Comparison of ENCODE assay signal across 10 mouse cellular contexts in genomic region chr2:160525301-160526205, GRCm38 (mm10).
A peak's percentile ranks its signal among the peaks of the same experiment; 100 is the strongest.
DNase-seq lines count a peak whose midpoint lies in the region; ATAC-seq and TF ChIP-seq lines count a peak whose summit lies in the region.
"Had no signal": no experiment of that assay in that cellular context is flagged by ENCODE, and none has a peak within 500 bp of the region (broad histone marks: within the 10 kb centered on the region; RNA-seq: fewer than 3 reads in every experiment).

No protein-coding gene starts in this region.

- 74% methylated on average over 9 of the region's 9 CpGs for WGBS in embryonic facial prominence, embryonic 14.5 days
- 84% methylated on average over 9 of the region's 9 CpGs for WGBS in embryonic facial prominence, embryonic 10.5 days
- 89% methylated on average over 9 of the region's 9 CpGs for WGBS in midbrain, postnatal 0 days
- 92% methylated on average over 9 of the region's 9 CpGs for WGBS in midbrain, embryonic 13.5 days

- H3K4me1 ChIP-seq in embryonic facial prominence, embryonic 14.5 days (ENCODE audit: control insufficient read depth, insufficient read depth, low read length): no peaks in the 10 kb centered on the region
- H3K4me1 ChIP-seq in embryonic facial prominence, embryonic 10.5 days: peaks cover 38% of the 10 kb centered on the region
- no peaks in the 10 kb centered on the region for H3K4me1 ChIP-seq in midbrain, postnatal 0 days (ENCODE audit: insufficient read depth, low read length)
- H3K4me1 ChIP-seq in midbrain, embryonic 13.5 days (replicated peaks): no peaks in the 10 kb centered on the region

- no peak overlapping the region for H3K4me3 ChIP-seq in embryonic facial prominence, embryonic 14.5 days (ENCODE audit: low read depth, low read length)
- H3K4me3 ChIP-seq in embryonic facial prominence, embryonic 10.5 days: no peak overlapping the region
- H3K4me3 ChIP-seq in midbrain, postnatal 0 days (ENCODE audit: low read depth, low read length): no peak overlapping the region
- H3K4me3 ChIP-seq in midbrain, embryonic 13.5 days (replicated peaks): no peak overlapping the region
- no peak overlapping the region for H3K4me3 ChIP-seq in left cerebral cortex, adult 2 months

- no peak overlapping the region for H3K4me2 ChIP-seq in embryonic facial prominence, embryonic 14.5 days (ENCODE audit: low read depth, low read length)
- H3K4me2 ChIP-seq in midbrain, postnatal 0 days (ENCODE audit: low read depth, low read length, poor library complexity, severe bottlenecking): no peak overlapping the region
- H3K4me2 ChIP-seq in midbrain, embryonic 13.5 days (replicated peaks): no peak overlapping the region

- no peak overlapping the region for H3K27ac ChIP-seq in embryonic facial prominence, embryonic 14.5 days (replicated peaks; ENCODE audit: low read depth, low read length)
- H3K27ac ChIP-seq in embryonic facial prominence, embryonic 10.5 days (replicated peaks): no peak overlapping the region
- H3K27ac ChIP-seq in midbrain, postnatal 0 days (ENCODE audit: low read depth, low read length): no peak overlapping the region
- no peak overlapping the region for H3K27ac ChIP-seq in midbrain, embryonic 13.5 days
- H3K27ac ChIP-seq in left cerebral cortex, adult 2 months: no peak overlapping the region
- H3K27ac ChIP-seq: macrophage had no signal

- DNase-seq in embryonic facial prominence, embryonic 14.5 days (ENCODE audit: low spot score): peak; percentile 82
- DNase-seq in embryonic facial prominence, embryonic 10.5 days (ENCODE audit: low spot score): no peak
- no peak for DNase-seq in midbrain, postnatal 0 days (ENCODE audit: low spot score)
- DNase-seq in heart, postnatal 36 days: peak; percentile 39 to 43
- DNase-seq in left cerebral cortex, adult 2 months (ENCODE audit: extremely low spot score in 1 of 2, low spot score in 2 of 2): no peak
- DNase-seq in embryo, embryonic 9.5 days (ENCODE audit: extremely low spot score): no peak
- no peak for DNase-seq in neural tube, embryonic 10.5 days (ENCODE audit: extremely low spot score, low spot score)
- DNase-seq: thymus, adult 18-20 months had no signal

- H3K9me3 ChIP-seq in embryonic facial prominence, embryonic 14.5 days (ENCODE audit: control insufficient read depth, low read length): no peaks in the 10 kb centered on the region
- H3K9me3 ChIP-seq in embryonic facial prominence, embryonic 10.5 days: no peaks in the 10 kb centered on the region
- H3K9me3 ChIP-seq in midbrain, postnatal 0 days (ENCODE audit: low read length): no peaks in the 10 kb centered on the region
- no peaks in the 10 kb centered on the region for H3K9me3 ChIP-seq in midbrain, embryonic 13.5 days

- no peaks in the 10 kb centered on the region for H3K36me3 ChIP-seq in embryonic facial prominence, embryonic 14.5 days (ENCODE audit: control insufficient read depth, insufficient read depth, low read length)
- H3K36me3 ChIP-seq in embryonic facial prominence, embryonic 10.5 days (replicated peaks): no peaks in the 10 kb centered on the region
- H3K36me3 ChIP-seq in midbrain, postnatal 0 days (ENCODE audit: insufficient read depth, low read length): no peaks in the 10 kb centered on the region
- H3K36me3 ChIP-seq in midbrain, embryonic 13.5 days: no peaks in the 10 kb centered on the region

- no peak overlapping the region for H3K9ac ChIP-seq in embryonic facial prominence, embryonic 14.5 days (ENCODE audit: low read depth, low read length)
- no peak overlapping the region for H3K9ac ChIP-seq in midbrain, postnatal 0 days (replicated peaks; ENCODE audit: low read length, poor library complexity, severe bottlenecking)
- no peak overlapping the region for H3K9ac ChIP-seq in midbrain, embryonic 13.5 days (replicated peaks)

- intact Hi-C loops in heart, postnatal 36 days (cut with DNase I): no loop called here
- intact Hi-C loops in left cerebral cortex, adult 2 months (cut with DNase I): no loop called here

- peak; percentile 57; the same call in 1 of the 2 replicates for ATAC-seq in embryonic facial prominence, embryonic 14.5 days (ENCODE audit: low read depth)
- no peak for ATAC-seq in midbrain, postnatal 0 days (ENCODE audit: low FRiP score)
- ATAC-seq in midbrain, embryonic 13.5 days: no peak

- TF ChIP-seq CTCF in midbrain, postnatal 0 days (IDR thresholded peaks at IDR 0.05): peak; percentile 10; the same call in 1 of the 2 replicates
- TF ChIP-seq CTCF in left cerebral cortex, adult 2 months (IDR thresholded peaks at IDR 0.05): no peak; the same call in 1 of the 2 replicates

- H3K27me3 ChIP-seq in embryonic facial prominence, embryonic 14.5 days (replicated peaks; ENCODE audit: control insufficient read depth, insufficient read depth, low read length): no peaks in the 10 kb centered on the region
- H3K27me3 ChIP-seq in embryonic facial prominence, embryonic 10.5 days (replicated peaks; ENCODE audit: low read depth, poor library complexity, severe bottlenecking): peaks cover 20% of the 10 kb centered on the region
- no peaks in the 10 kb centered on the region for H3K27me3 ChIP-seq in midbrain, postnatal 0 days (ENCODE audit: insufficient read depth, low read length)
- no peaks in the 10 kb centered on the region for H3K27me3 ChIP-seq in midbrain, embryonic 13.5 days

Comparison
In these comparisons a context has a peak if more than half of its experiments do, and no peak if none do; other contexts are left out.
1. DNase-seq: peak in embryonic facial prominence, embryonic 14.5 days (single experiment) and heart, postnatal 36 days (2 of 2); none in embryonic facial prominence, embryonic 10.5 days (single experiment), midbrain, postnatal 0 days (single experiment), left cerebral cortex, adult 2 months (0 of 2), embryo, embryonic 9.5 days (single experiment) and neural tube, embryonic 10.5 days (single experiment).